Mouse (Mus musculus) thymus, adult 2 months (tissue): ENCODE data around the gene Mogs. TPM values are rescaled to one million over a fixed set of nuclear protein-coding genes. Genes with fewer than 3 reads are reported as not detected.

ENCODE experiments used
- DNase-seq: peaks from one replicate; pipeline ENCODE4 v3.0.0; 2021
- H3K27ac ChIP-seq: fragments of 200-500 bp; 2 replicates; pipeline ENCODE4 v1.5.1; 2012; ENCODE audit warnings: low read length, control low read depth; ENCODE audit not compliant: control insufficient read depth, insufficient read depth
- H3K27me3 ChIP-seq: fragments of 200-500 bp; 2 replicates; pipeline ENCODE4 v1.6.1; 2012; ENCODE audit warnings: mild to moderate bottlenecking, low read length, moderate library complexity, mixed read lengths; ENCODE audit not compliant: control insufficient read depth, insufficient read depth
- H3K36me3 ChIP-seq: fragments of 200-500 bp; 2 replicates; pipeline ENCODE4 v1.6.1; 2012; ENCODE audit warnings: mild to moderate bottlenecking, low read length, moderate library complexity; ENCODE audit not compliant: control insufficient read depth, insufficient read depth
- H3K4me1 ChIP-seq: fragments of 200-500 bp; replicated peaks from 2 replicates; pipeline ENCODE4 v1.6.1; 2012; ENCODE audit warnings: low read length; ENCODE audit not compliant: control insufficient read depth, insufficient read depth
- H3K4me3 ChIP-seq: fragments of 200-500 bp; 2 replicates; pipeline ENCODE4 v1.5.1; 2012; ENCODE audit warnings: mild to moderate bottlenecking, low read length, control low read depth, moderate library complexity; ENCODE audit not compliant: control insufficient read depth, insufficient read depth
- CTCF ChIP-seq: fragments of 200-500 bp; IDR thresholded peaks from 2 replicates; pipeline ENCODE4 v1.5.1; 2012; ENCODE audit warnings: mild to moderate bottlenecking, control low read depth, low read length, moderate library complexity, borderline replicate concordance; ENCODE audit not compliant: control insufficient read depth, poor library complexity, insufficient read depth; ENCODE audit errors: extremely low read depth
- POLR2A ChIP-seq: fragments of 200-500 bp; IDR thresholded peaks from 2 replicates; pipeline ENCODE4 v1.6.1; 2012; ENCODE audit warnings: mild to moderate bottlenecking, low read length, control low read depth, moderate library complexity; ENCODE audit not compliant: control insufficient read depth, poor library complexity, insufficient read depth; ENCODE audit errors: extremely low read depth
- WGBS: fragments of 180-500 bp; shearing (Covaris S2); methylation state at CpG from one replicate; pipeline ENCODE4 v1.1.7; 2018; 5-methylcytosine and 5-hydroxymethylcytosine counted together
- polyA plus RNA-seq: library from polyadenylated mRNA; depleted of rRNA; stranded (reverse); fragments of >200 nt; gene quantifications from 2 replicates; pipeline ENCODE4 v1.2.3, GENCODE M21; 2012; rRNA removed

The Mogs gene
- polyA plus RNA-seq, 1 experiment: 142 TPM

GRCm38 (mm10) chr6:83165607-83166242, 50.4 kb downstream of the Mogs start, which contains the start of gene Dctn1:
TSS of gene Dctn1 (plus strand) at chr6:83165920.
- DNase-seq: peak; percentile 91
- TF ChIP-seq POLR2A (no peak; the same call in 1 of the 2 replicates), CTCF (peak; percentile 92)
- no peak within 1 kb of the TSS for H3K27ac ChIP-seq
- under 1% methylated on average over 57 of the region's 58 CpGs for WGBS
- H3K4me1 ChIP-seq: no peaks in the 10 kb centered on the region
- peaks cover 9% of the 10 kb centered on the region; the same call in 1 of the 2 replicates for H3K27me3 ChIP-seq
- peak within 1 kb of the TSS; percentile 69 for H3K4me3 ChIP-seq
- H3K36me3 ChIP-seq: no peaks in the 10 kb centered on the region

- no peaks in the 10 kb centered on the region for H3K36me3 ChIP-seq
- no peak overlapping the region for H3K27ac ChIP-seq
- no peak for DNase-seq
- TF ChIP-seq CTCF: no peak
- no peak for TF ChIP-seq POLR2A
- no peaks in the 10 kb centered on the region for H3K4me1 ChIP-seq
- peak overlapping the region; percentile 69 for H3K4me3 ChIP-seq
- peaks cover 6% of the 10 kb centered on the region; the same call in 1 of the 2 replicates for H3K27me3 ChIP-seq
- WGBS: 1% methylated on average over 12 of the region's 12 CpGs
These were observed 50.9 kb downstream of the Mogs start for GRCm38 (mm10) chr6:83166243-83166630.

Other genes starting within 250 kb of the Mogs start
- gene Sema4f, start 175.7 kb upstream of the Mogs start, polyA plus RNA-seq: 3.0 and 3.3 TPM in 2 replicates
- 0.58 and 1.3 TPM in 2 replicates for gene M1ap, start 168.6 kb upstream of the Mogs start, polyA plus RNA-seq
- 19.9 and 21.9 TPM in 2 replicates for gene Dok1, start 82.0 kb upstream of the Mogs start, polyA plus RNA-seq
- 2.8 and 3.1 TPM in 2 replicates for gene Loxl3, start 81.3 kb upstream of the Mogs start, polyA plus RNA-seq
- gene Aup1, start 61.0 kb upstream of the Mogs start, polyA plus RNA-seq: 867 and 886 TPM in 2 replicates
- gene Htra2, start 60.2 kb upstream of the Mogs start, polyA plus RNA-seq: 64.6 and 66.4 TPM in 2 replicates
- 3.6 and 4.4 TPM in 2 replicates for gene Dqx1, start 57.7 kb upstream of the Mogs start, polyA plus RNA-seq
- 0.11 and 0.20 TPM in 2 replicates for gene Tlx2, start 45.2 kb upstream of the Mogs start, polyA plus RNA-seq
- gene Pcgf1, start 37.6 kb upstream of the Mogs start, polyA plus RNA-seq: 24.4 and 25.5 TPM in 2 replicates
- gene Lbx2, start 29.1 kb upstream of the Mogs start, polyA plus RNA-seq: 2.1 and 2.6 TPM in 2 replicates
- 18.9 and 19.6 TPM in 2 replicates for gene Ccdc142, start 13.9 kb upstream of the Mogs start, polyA plus RNA-seq
- 10.2 and 11.9 TPM in 2 replicates for gene Gm42688, start 13.9 kb upstream of the Mogs start, polyA plus RNA-seq
- gene Mrpl53, start 6.5 kb upstream of the Mogs start, polyA plus RNA-seq: 67.2 and 83.6 TPM in 2 replicates
- gene Wbp1, start 6.1 kb downstream of the Mogs start, polyA plus RNA-seq: 227 and 265 TPM in 2 replicates
- 67.2 and 98.6 TPM in 2 replicates for gene Ino80b, start 9.9 kb downstream of the Mogs start, polyA plus RNA-seq
- 40.5 and 41.3 TPM in 2 replicates for gene Rtkn, start 20.0 kb downstream of the Mogs start, polyA plus RNA-seq
- gene Wdr54, start 40.9 kb downstream of the Mogs start, polyA plus RNA-seq: 0.80 and 0.89 TPM in 2 replicates
- 0.19 and 0.38 TPM in 2 replicates for gene 1700003E16Rik, start 40.9 kb downstream of the Mogs start, polyA plus RNA-seq
- gene Dctn1, start 50.4 kb downstream of the Mogs start, polyA plus RNA-seq: 166 and 167 TPM in 2 replicates
- 0.57 and 0.62 TPM in 2 replicates for gene Slc4a5, start 104.3 kb downstream of the Mogs start, polyA plus RNA-seq
- 15.9 and 16.3 TPM in 2 replicates for gene Mthfd2, start 210.4 kb downstream of the Mogs start, polyA plus RNA-seq
- 45.5 and 49.1 TPM in 2 replicates for gene Mob1a, start 210.5 kb downstream of the Mogs start, polyA plus RNA-seq
- 10.6 and 13.6 TPM in 2 replicates for gene Bola3, start 233.7 kb downstream of the Mogs start, polyA plus RNA-seq